Mouse (Mus musculus) cerebellum, adult 2 months (tissue): ENCODE measurements at regions not wholly inside any gene's neighbourhood (a gene's known extent, or its start where the extent isn't known, plus 50 kb on each side); places are given as distances from the start of the nearest gene placed in this dataset.

Experiments
- CTCF ChIP-seq: fragments of 200-500 bp; IDR thresholded peaks from 2 replicates; pipeline ENCODE4 v1.5.1; 2011; ENCODE audit warnings: low read depth, mild to moderate bottlenecking, control low read depth, low read length, moderate library complexity, borderline replicate concordance; ENCODE audit not compliant: insufficient read depth
- POLR2A ChIP-seq: fragments of 200-500 bp; IDR thresholded peaks from 2 replicates; pipeline ENCODE4 v1.6.1; 2011; ENCODE audit warnings: low read length, control low read depth, borderline replicate concordance; ENCODE audit not compliant: insufficient read depth

GRCm38 (mm10) chr17:87550518-87551164 is 85.1 kb upstream of the Epcam start:
- no peak for TF ChIP-seq CTCF
- TF ChIP-seq POLR2A, result no peak
